Mouse (Mus musculus) telencephalon, adult 2 months (tissue): ENCODE measurements around the gene Nppb.

Experiments
- DNase-seq: peaks from one replicate; pipeline ENCODE4 v3.0.0-alpha.2; 2011; ENCODE audit warnings: low read depth, low spot score

Gene Nppb

DNA sequence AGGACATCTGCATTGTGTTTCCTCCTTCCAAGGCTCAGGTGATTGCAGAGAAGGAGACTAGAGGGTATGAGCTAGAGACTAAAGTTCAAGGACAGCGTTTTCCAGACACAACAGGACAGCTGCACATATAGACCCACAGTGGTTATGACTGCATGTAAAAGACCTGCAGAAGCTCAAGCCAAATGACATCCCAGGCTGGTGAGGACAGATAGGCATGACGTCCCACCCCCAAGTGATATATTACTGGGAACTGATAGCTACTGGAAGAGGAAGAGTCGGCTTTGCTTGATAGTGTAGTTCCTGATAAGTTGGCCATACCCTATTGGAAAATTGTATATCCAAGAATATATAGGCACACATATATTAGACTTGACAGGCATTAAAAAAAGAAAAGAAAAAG lies 9.4 kb upstream of the Nppb start:
- DNase-seq = no peak

DNA sequence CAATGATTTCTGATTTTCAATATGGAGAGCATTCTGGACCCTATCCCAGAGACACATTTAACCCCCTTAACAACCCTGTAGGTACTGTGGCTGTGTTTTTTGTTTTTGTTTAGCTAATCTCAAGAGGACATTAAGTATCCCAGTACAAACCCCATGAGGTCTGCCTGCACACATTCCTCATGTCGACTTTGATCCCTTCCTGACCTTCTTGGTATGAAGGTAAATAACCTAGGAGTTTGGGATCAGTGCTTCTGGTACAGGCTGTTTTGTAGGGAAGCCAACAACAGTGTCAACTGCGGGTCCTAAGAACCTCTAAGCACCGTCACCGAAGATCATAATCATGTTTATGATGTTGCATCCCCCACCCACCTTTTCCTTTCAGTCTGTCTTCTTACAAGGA lies 7.9 kb upstream of the Nppb start:
- no peak for DNase-seq

DNA sequence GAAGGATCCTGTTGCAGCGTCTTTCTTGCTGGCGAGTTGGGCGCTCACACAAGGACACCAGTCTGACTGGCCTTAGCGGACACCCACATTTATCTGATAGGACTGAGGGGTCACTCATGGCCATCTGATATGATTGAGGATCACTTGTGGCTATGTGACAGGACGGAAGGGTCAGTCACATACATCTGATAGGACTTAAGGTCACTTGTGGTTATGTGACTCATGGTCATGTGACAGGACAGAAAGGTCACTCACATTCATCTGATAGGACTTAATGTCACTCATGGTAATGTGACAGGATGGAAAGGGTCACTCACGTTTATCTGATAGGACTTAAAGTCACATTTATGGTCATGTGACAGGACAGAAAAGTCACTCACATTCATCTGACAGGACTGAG lies 7.2 kb upstream of the Nppb start:
- no peak for DNase-seq

DNA sequence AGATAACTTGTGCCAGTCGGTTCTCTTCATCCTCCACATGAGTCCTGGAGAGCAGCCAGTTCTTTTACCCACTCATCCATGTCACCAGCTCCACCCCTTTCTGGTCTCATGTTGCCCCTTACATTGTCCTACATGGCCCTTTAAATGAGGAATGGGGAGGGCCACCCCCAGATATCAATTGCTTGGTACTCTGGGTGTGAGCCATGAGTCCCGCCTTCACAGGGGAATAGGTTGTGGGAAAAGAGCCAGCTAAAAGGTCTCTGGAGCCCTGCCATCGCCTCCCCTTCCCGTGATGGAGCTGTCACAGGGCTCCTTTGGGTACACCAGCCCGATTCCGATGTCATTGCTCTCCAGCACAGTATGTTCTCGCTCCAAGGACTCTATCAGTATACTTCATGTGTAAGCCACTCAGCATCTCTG lies 6.1 kb upstream of the Nppb start:
- DNase-seq = no peak

- DNase-seq = no peak
These were observed 8.0 kb downstream of the Nppb start for GRCm38 (mm10) chr4:147993571-147994095.

DNA sequence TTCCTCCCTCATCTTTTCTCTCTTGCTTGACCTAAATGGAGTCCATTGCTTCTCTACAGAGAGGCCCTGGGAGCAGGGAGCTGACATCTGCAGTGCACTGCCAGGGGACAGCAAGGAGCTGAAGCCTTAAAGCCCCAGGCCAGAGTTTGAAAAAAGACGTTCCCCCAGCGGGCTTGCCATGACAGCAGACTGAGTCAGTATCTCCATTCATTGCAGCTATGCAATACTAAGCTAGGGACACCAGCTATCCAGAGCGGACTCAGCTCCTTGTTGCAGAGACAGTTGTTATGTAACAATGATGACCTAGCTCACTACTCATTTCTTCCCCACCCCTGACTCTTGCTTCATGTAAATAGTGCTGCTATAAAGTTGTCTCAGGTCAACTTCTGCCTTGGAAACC lies 9.7 kb downstream of the Nppb start:
- DNase-seq = no peak

DNA sequence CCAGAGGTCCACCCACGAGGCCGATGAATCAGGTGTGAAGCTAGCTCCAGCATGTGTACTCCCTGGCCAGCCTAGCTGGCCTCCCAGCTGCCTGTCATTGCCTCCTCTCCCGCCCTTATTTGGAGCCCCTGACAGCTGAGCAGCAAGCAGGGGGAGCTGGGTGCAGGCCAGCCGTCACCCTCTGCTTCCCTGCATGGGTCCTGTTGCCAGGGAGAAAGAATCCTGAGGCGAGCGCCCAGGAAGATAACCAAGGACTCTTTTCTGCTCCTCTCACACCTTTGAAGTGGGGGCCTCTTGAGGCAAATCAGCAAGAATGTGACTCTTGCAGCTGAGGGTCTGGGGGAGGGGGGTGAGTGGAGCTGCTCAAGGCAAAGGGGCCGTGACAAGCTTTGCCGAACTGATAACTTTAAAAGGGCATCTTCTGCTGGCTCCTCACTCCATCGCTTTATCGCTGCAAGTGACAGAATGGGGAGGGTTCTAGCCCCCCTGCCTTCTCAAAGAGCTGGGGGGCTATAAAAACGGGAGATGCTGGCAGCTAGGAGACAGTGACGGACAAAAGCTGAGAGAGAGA lies 14.7 kb downstream of the Nppb start, which contains the start of gene Nppa:
Nppa (plus strand) TSS at position 521 of the 571 bp plus-strand sequence.
- DNase-seq = no peak

DNA sequence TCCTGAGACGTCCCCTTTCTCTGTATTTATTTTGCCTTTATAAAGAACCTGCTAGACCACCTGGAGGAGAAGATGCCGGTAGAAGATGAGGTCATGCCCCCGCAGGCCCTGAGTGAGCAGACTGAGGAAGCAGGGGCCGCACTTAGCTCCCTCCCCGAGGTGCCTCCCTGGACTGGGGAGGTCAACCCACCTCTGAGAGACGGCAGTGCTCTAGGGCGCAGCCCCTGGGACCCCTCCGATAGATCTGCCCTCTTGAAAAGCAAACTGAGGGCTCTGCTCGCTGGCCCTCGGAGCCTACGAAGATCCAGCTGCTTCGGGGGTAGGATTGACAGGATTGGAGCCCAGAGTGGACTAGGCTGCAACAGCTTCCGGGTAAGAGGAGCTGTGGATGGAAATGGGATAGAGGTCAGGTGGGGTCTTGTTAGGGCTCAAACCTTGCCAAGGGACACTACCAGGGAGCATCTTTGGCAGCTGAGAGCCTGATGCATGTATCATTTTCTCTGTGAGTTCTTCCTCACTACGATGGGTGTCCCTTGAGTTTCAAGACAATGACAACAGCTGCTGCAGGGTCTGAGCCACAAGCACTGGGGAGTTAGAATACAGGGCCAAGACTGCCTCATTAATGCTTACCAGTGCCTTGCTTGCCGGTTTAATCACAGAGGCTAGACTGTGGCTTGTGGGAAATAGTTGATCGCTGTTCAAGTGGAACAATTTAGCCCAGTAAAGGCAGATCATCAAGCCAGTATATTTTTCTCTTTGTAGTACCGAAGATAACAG lies 15.6 kb downstream of the Nppb start:
- no peak for DNase-seq

- no peak for DNase-seq
These were observed 16.3 kb downstream of the Nppb start for GRCm38 (mm10) chr4:148001866-148002265.

- no peak for DNase-seq
These were observed 18.8 kb downstream of the Nppb start for GRCm38 (mm10) chr4:148004361-148004760.

DNA sequence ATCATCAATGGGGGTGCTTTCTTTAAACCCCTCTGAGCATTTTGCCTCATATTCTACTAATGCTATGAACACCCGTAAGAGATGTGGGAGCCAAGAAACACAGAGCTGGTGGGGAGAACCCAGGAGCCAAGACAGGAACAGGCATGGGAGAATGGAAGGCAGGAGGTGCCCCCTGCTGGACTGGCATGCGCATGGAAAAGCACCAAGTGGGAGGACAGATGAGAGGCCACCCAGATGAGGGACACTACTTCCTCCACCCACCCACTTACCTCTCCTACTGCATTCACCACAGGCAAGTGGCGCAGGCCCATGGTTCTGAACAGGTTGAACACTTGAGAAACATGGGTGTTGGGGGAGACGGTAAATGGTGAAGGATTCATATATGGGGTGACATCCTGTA lies 22.8 kb downstream of the Nppb start:
- no peak for DNase-seq

- DNase-seq = no peak
These were observed 24.1 kb downstream of the Nppb start for GRCm38 (mm10) chr4:148009641-148010040.

DNA sequence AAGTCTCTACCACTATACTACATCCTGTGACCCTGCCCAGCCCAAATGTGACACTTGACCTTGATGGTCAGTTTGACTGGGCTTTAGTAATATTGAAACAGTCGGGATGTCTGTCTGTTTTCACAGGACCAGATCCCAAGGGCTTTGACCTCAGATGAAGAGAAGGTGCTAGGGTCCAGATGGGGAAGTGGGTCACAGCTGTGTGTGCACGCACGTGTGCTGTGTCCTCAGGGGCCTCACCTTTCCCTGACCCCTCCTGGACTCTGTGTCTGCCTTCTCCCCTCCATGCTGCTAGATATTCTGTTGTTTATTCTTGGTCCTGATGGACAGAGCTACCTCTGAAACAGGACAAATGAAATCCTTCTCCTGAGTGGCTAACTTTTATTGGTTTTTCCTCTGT lies 25.7 kb downstream of the Nppb start:
- no peak for DNase-seq

GRCm38 (mm10) chr4:148012216-148012615 lies 26.6 kb downstream of the Nppb start:
- no peak for DNase-seq

GRCm38 (mm10) chr4:148015418-148015817 lies 29.8 kb downstream of the Nppb start:
- no peak for DNase-seq

DNA sequence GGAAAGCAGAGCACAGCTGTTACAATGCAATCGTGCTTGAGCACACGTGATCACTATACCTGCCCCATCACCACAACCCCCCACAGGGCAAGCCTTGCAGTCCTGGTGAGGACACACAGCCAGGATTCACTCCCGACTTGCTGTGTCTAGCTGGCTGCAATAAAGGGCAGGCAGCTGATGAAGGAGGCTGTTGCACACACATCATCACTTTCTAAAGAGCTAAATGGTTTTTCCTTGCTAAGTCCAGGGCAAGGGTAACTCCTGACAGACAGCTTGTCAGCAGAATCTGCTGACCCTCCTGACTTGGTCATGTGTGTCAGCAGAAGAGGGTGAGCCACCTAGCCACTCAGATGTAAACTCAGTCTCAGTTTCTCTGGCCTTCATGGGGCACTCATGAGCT lies 31.4 kb downstream of the Nppb start:
- no peak for DNase-seq

- no peak for DNase-seq
These were observed 32.8 kb downstream of the Nppb start for GRCm38 (mm10) chr4:148018410-148018809.

GRCm38 (mm10) chr4:148024003-148024402 lies 38.4 kb downstream of the Nppb start:
- DNase-seq = no peak

DNA sequence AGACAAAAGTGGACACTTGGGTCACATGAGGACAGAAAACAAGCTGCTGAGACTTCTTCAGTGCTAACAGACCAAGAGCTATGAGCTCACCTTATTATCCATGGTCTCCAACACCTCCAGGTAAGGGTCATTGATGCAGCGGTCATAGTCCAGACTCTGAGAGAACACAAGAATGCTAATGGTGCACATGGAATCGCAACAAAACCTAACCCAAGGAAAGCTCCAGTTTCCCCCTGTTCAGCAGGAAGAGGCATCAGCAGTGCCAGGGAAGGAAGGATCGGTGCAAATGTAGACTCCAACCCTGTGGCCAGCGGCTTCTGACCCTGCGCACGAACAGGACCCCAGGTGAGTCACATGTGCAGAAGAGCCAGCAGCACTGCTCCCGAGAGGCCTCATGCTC lies 43.7 kb downstream of the Nppb start:
- no peak for DNase-seq

DNA sequence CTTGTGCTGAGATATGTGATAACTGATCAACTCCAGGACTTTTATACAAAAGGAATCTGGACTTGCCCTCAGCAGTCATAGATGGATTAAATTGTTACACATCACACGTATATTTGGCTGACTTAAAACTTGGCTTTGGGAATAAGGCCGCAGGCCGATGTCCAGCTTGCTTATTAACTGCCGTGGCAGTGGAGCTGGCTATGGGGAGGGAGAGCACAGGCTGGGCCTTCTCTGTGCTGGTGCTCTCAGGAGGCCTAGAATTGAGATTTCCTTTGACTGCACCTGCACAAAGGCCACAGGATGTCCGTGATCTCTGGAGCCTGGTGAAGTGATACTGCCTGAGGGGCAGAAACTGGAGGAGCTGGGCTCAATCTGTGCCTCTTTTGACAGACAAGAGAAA lies 44.9 kb downstream of the Nppb start:
- no peak for DNase-seq

DNA sequence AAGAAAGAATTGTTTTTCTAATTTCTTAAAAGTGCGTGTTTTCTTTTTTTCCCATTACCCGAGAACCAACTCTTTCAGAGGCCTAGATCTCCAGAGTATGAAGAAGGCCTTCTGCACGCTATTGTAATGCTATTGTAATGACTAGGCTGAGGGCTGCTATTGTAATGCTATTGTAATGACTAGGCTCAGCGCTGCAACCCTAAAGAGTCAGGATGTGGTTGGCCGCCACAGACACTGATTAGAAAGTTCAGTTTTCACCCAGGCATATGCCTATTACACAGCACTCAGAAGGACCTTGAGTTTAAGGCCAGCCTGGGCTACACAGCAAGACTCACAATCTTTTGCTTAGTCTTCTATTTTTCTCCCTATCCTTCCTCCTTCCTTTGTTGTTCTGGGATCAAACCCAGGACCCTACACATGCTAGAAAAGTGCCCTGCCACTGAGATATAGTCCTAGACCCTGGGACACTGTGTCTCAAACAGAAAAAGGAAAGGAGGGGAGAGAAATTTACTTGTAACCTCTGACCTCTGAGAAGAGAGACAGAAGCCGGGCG lies 48.3 kb downstream of the Nppb start:
- no peak for DNase-seq

- DNase-seq = no peak
These were observed 49.9 kb downstream of the Nppb start for GRCm38 (mm10) chr4:148035440-148035839.
